Mouse (Mus musculus): ENCODE measurements around the gene Efr3b.

Efr3b gene

DNA sequence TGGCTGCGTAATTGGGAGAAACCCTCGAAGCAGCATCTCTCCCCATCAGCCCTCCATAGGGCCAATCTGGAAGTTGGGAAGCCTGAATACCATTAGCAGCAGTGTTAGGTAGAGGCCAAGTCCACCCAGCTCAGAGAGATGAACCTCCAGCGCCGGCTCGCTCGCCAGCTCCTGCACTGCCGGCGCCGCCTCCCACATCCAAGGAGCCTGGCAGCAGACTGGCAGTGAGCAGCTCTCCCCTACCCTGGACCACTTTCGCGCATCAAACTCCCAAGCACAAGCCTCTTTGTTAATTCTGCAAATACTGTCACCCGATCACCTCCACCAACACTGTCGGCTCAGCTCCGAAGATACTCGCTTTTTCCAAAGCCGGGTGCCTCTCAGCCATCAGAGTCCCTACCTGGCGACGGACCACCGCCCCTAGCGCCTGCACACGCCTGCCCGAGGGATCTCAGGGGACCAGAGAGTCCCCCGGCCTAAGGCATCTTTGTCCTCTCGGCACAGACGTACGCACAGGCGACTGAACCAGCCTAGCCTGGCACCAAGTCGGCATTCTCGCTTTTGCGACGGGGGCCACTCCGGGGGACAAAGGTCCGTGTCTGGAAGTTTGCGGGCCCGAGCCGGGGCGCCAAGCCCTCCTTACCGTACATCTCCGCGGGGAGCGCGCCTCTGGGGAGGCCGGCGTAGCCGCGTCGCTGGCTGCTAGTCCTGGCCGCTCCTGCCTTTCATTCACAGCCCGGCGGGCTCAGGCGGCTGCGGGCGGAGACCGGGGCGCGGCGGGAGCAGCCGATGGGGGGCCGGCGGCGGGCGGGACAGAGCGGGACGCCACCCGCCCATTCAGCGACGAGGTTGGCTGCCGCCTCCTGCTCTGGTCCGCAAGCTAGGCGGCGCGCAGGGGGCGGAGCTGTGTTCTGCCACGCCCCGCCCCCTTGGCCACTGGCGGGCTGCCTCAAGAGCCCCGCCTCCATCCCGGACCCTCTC lies at the start of gene Efr3b:
Efr3b (minus strand) TSS at position 855 of the 981 bp plus-strand sequence.
- peak; percentile 79 for ATAC-seq (ENCODE audit: low TSS enrichment)

- ATAC-seq (ENCODE audit: low TSS enrichment): no peak
These were observed 44.7 kb upstream of the Efr3b start for GRCm38 (mm10) chr12:4083441-4083840.

DNA sequence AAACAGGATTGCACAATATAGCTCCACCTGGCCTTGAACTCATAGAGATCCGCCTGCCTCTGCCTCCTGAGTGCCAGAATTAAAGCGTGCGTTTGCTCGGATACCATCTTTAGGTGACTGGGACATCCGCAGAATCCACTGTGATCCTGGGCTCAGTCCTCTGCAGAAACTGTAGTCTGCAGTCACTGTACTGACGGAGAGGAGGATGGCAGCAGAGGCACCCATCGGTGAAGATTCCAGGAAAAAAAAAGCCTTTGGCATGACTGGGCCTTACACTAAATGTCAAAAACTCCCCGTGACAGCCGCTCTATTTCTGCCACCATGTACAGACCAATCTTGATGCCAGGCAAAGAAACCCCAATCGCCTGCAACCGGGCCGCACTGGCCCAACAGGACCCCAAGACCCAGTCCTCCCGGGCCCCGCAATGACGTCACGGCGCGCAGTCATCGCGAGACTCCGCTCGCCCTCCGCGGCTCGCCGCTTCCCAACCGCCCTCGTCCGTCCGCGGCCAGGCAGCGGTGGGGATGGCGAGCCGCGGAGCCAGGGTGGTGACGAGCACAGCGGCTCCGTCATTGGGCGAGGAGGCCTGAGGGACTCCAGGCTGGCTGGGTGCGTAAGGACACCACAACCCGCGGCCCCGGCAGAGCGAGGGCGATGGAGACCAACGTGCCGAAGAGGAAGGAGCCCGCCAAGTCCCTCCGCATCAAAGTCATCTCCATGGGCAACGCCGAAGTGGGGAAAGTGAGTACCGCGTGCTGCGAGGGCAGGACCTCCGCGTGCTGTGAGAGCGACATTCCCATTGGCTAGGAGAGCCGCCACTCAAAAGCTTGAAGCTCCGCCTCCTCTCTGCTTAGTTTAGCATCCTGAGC lies 43.7 kb upstream of the Efr3b start, which contains the start of gene Dnajc27:
Dnajc27 (plus strand) TSS at position 452 of the 870 bp plus-strand sequence.
- peak; percentile 92 for ATAC-seq (ENCODE audit: low TSS enrichment)

DNA sequence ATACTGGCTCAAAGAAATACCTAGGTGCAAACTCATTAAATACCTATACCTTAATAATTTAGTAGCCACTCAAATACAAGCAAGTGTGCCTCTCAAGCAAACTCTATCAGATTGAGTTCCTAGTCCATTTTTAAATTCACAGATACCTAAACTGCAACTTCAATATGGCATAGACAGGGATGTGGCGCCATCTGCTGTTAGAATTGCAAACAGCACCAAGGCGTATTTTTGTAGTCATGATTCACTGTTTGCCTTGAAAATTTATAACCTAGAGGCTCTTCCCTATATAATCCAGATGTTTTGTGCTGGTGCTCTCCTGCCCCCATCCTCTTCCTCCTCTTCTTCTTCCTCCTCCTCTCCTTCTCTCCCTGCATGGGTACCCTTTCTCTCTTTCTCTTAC lies 41.6 kb upstream of the Efr3b start:
- no peak for ATAC-seq (ENCODE audit: low TSS enrichment)

GRCm38 (mm10) chr12:4078069-4078468 lies 39.4 kb upstream of the Efr3b start:
- ATAC-seq (ENCODE audit: low TSS enrichment): no peak

DNA sequence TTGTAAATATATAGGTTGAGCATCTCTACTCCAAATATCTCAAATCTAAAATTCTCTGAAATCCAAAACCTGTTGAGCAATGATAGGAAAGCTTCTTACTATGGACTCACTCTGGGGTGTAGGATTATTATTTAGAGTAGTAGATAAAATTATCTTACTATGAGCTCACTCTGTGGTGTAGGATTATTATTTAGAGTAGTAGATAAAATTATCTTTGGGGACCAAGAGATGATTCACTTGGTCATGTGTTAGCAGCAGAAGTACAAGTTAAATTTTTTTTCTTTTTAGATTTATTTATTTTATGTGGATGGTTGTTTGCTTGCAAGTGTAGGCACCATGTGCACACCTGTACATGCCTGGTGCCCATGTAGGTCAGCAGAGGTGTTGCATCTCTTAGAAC lies 37.7 kb upstream of the Efr3b start:
- ATAC-seq (ENCODE audit: low TSS enrichment): no peak

DNA sequence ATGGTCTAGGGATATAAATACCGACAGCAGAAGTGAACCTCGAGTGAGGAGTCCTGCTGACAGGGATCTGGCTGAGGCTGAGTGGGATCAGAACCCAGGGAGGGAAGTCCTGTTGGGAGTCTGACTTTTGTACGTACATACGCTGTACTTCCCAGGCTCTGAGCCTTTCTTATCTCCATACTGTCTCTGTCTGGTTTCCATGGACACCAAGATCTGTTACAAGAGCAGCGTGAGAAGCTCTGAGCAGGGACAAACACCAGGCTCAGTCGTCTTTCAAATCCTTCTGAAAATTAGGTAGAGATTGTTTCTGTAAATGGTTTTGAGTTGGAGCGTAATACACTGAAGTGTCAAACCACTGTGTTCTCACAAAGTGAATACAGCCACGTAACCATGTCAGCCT lies 36.7 kb upstream of the Efr3b start:
- peak; percentile 45; the same call in 1 of the 2 replicates for ATAC-seq (ENCODE audit: low TSS enrichment)

DNA sequence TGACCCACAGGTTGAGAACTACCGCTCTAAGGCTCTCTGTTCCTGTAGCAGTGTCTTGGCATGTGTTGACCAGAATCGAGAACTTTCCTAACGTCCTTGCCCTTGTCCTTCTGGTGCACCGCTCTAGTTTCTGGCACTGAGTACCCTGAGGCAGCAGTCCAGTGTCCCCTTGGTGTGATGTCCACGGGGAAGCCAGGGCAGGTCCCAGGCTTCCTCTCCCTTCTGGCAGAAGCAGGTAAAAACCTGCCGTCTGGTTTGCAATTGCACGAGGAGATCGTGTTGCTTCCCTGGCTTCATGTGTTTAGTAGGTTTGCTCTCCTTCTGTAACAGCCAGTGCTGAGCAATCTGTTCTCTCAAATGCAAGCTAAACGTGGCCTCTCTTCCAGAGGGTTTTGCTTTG lies 33.0 kb upstream of the Efr3b start:
- ATAC-seq (ENCODE audit: low TSS enrichment): no peak

DNA sequence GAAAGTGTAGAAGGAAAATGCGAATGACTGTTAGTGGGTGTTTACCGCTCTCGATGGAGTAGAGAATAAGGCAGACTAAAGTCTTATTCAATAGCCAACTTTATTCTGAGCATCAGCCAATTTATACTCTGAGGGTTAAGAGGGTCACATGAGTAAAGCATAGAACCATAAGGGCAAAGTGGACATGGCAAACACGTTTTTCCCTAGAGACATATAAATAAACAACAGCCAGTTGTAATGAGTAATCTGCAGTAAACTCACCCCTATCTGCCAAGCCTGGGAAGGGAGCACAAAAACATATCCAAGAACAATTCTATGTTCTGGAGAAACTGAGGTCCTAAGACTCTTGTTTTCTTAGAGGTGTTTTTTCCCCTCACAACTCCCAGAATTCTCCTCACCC lies 29.8 kb upstream of the Efr3b start:
- no peak for ATAC-seq (ENCODE audit: low TSS enrichment)

DNA sequence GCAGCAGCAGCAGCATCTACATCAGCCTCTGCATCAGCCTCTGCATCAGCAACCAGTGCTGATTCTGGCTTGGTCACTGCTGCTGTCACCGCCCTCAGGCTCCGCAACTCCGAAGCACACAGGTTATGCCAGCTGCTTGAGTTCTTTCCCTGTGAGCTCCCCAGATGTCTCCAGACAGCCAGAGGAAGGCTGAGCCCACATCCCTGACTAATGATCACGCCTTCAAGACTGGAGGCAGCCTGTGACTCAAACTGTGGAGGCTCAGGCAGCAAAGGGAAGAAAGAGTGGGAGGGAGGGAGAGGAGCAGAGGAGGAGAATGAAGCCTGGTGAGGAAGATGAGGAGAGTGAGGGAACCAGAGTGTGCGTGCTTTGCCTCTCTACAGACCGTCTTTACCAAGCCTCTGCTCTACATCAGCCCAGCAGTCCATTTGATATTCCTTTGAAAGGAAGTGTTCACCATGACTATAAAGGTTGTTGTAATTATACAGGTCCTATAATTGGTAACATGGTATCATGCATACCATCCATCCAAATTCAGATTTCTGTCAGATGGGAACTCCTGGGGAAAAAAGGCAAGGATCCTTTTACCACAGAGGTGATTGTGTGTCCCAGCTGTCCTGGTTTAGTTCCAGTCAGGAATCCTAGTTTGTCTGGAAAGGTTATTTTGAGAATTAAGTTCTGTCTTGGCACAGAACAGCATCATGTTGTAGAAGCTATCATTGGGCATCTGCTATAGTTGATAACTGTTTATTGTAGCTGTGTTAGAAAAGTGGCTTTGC lies 28.2 kb upstream of the Efr3b start:
- ATAC-seq (ENCODE audit: low TSS enrichment): peak; percentile 96

- no peak for ATAC-seq (ENCODE audit: low TSS enrichment)
These were observed 27.2 kb upstream of the Efr3b start for GRCm38 (mm10) chr12:4065944-4066343.

DNA sequence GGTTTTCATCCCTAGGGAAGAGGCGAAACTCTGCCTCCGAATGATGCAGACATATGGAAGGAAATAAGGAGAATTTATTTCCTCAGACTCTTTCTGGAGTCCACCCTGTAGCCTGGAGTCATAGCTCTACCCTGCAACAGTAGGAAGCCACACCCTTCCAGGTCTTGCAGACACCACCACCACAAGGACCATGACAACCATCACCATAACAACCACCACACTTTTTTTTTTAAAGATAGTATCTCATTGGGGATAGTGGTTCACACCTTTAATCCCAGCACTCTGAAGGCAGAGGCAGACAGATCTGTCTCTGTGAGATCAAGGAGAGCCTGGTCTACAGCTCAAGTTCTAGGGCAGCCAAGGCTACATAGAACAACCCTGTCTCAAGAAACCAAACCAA lies 26.8 kb upstream of the Efr3b start:
- no peak for ATAC-seq (ENCODE audit: low TSS enrichment)

- no peak for ATAC-seq (ENCODE audit: low TSS enrichment)
These were observed 21.0 kb upstream of the Efr3b start for GRCm38 (mm10) chr12:4059683-4060082.

GRCm38 (mm10) chr12:4058321-4058720 lies 19.6 kb upstream of the Efr3b start:
- no peak for ATAC-seq (ENCODE audit: low TSS enrichment)

DNA sequence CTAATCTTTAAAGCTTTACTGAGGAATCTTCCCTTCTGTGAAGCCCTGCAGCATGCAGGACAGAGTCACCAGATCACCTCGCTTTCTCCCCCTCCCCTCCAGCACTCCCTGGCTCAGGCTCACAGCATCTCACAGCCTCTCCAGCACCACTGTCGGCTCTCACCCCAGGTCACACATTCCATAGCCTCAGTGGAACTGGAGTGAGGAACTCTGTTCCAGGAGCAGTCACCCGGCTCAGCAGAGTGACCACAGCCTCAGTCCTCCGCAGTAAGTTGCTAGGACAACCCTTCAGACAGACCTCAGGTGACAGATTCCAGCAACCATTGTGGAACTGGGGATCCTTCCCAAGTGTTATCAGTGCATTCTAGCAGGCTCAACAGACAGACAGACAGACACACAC lies 16.1 kb upstream of the Efr3b start:
- ATAC-seq (ENCODE audit: low TSS enrichment): no peak

GRCm38 (mm10) chr12:4053643-4054042 lies 14.9 kb upstream of the Efr3b start:
- ATAC-seq (ENCODE audit: low TSS enrichment): no peak

DNA sequence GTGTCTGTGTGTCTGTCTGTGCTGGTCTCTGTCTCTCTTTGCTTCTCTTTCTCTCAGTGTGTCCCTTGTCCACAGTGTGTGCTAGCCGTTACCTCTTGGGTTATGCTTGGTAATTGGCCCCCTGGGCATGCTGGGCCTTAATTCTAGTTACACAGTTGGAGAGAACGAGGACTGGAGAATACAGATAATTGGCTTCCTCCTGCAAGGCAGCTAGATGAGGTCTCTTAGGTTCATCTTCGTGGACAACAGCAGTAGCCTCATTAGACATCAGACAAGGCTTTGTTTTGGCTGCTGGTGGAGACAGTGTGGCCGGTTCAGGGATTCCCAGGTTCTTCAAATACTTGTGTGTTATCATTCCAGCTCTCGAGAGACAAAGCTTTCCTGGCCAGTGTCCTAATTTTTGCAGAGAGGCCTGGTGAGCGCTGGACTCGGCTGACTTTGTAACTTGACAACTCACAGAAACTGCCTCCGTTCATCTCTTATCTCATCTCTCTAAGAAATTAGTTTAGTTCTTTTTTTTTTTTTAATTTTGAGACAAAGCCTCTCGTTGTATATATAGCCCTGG lies 12.2 kb upstream of the Efr3b start:
- ATAC-seq (ENCODE audit: low TSS enrichment): no peak

GRCm38 (mm10) chr12:4048031-4048430 lies 9.3 kb upstream of the Efr3b start:
- ATAC-seq (ENCODE audit: low TSS enrichment): no peak

- no peak for ATAC-seq (ENCODE audit: low TSS enrichment)
These were observed 7.3 kb upstream of the Efr3b start for GRCm38 (mm10) chr12:4045992-4046391.

- ATAC-seq (ENCODE audit: low TSS enrichment): no peak
These were observed 3.7 kb upstream of the Efr3b start for GRCm38 (mm10) chr12:4042411-4042810.

- ATAC-seq (ENCODE audit: low TSS enrichment): no peak
These were observed 331 bp upstream of the Efr3b start for GRCm38 (mm10) chr12:4039046-4039445.
